Mouse (Mus musculus): ENCODE measurements at regions not wholly inside any gene's neighbourhood (a gene's known extent, or its start where the extent isn't known, plus 50 kb on each side); places are given as distances from the start of the nearest gene placed in this dataset.

- Histone ChIP-seq H3K36me3 (ENCODE audit: control insufficient read depth, insufficient read depth, low read length) (no peaks in the 10 kb centered on the region), H3K79me2 (replicated peaks; ENCODE audit: control insufficient read depth, insufficient read depth, low read length) (no peaks in the 10 kb centered on the region), H3K4me1 (ENCODE audit: control insufficient read depth, insufficient read depth, low read length) (no peaks in the 10 kb centered on the region), H3K4me3 (no peak overlapping the region), H3K27me3 (ENCODE audit: control insufficient read depth, insufficient read depth, low read length) (no peaks in the 10 kb centered on the region), H3K9ac (ENCODE audit: low read depth, low read length) (no peak overlapping the region), H3K27ac (no peak overlapping the region)
- TF ChIP-seq POLR2A (IDR thresholded peaks at IDR 0.05; ENCODE audit: insufficient read depth, low read depth, low read length), result no peak
- TF ChIP-seq EP300 (IDR thresholded peaks at IDR 0.05; ENCODE audit: insufficient read depth, low read depth, low read length), result no peak
- TF ChIP-seq CTCF (IDR thresholded peaks at IDR 0.05), result no peak
- intact Hi-C loops (cut with DNase I), result no loop called here
- DNase-seq, result no peak
- 59% methylated on average over 3 of the region's 3 CpGs for WGBS
Measured at GRCm38 (mm10) chr6:24219882-24220522, 52.1 kb upstream of the Slc13a1 start.
